Mouse (Mus musculus): ENCODE measurements around the gene Spag7.

The Spag7 gene

DNA sequence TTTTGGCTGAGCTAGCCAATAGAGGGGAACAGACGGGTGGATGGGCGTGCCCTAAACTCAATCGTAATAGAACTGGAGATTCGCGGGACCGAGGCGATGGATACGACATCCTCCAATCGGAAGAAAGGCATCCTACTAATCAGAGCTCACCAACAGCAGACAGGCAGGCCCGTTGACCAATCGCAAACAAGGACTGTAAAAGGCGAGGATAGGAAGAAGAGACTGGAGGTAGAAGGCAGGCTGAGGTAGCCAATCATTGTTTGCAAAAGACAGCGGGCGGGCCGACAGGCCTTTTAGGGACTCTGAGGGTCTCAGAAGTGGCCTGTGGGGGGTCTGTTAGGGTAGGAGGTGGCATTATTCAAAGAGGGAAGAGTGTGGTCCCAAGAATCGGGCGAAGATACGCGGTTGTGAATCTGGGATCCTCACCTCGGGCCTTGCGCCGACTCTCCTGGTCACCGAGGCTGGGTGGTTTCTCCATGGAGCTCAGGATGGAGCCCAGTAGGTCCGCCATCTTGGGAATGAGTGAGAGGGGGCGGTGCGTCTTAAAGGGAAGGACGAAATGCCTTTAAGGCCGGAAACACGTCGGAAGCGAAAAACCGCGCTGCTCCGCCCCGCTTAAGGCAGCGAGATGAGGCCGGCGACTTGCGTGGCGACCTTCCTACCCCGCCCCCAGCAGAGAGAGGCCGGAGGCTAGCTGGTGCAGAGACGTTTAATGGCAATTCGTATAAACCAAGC is at the start of gene Spag7:
Spag7 (minus strand) TSS at position 646 of the 735 bp plus-strand sequence.
- in situ Hi-C loops (cut with MboI; ENCODE audit: unreplicated experiment in 2 of 2): loop anchor here in 1 of 2 experiments (25.0 kb wide), 1 partner anchor 1257 kb away; the partner anchor contains the start of gene Kdm6b

DNA sequence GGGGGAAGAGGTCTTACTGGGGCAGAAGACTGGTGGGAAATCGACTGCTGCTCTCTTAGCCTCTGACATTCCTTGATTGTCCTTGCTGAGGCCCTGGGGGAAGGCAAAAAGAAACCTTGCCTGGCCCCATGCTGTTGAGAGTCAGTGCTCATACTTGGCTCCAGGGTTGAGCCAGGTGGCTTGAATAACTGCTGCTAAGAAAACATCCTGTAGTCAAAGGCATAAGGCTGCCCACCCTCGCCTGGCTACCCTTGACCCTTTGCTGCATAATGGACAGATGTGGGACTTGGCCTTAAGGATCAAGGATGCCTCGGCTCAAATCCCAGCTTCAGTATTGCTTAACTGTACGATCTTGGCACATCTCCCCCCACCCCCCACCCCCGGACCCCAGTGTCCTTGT is 49.3 kb upstream of the Spag7 start:
- in situ Hi-C loops (cut with MboI; ENCODE audit: unreplicated experiment in 2 of 2): no loop called here

DNA sequence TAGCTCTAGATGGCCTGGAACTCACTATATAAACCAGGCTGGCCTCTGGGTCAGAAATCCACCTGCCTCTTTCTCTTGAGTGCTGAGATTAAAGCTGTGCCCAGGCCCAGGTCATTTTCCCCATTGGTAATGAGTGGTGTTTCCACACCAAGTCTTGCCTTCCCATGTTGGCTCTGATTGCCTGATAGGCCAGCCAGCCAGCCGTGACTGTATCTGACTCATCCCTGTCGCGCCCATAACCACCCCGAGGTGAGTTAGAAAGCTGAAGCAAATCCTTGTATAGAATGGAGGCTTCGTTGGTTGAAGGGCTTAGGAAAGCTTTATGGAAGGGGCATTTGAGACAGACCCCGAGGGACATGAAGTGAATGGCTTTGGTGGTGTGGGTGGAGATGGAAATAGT is 46.6 kb upstream of the Spag7 start:
- in situ Hi-C loops (cut with MboI; ENCODE audit: unreplicated experiment in 2 of 2): no loop called here

DNA sequence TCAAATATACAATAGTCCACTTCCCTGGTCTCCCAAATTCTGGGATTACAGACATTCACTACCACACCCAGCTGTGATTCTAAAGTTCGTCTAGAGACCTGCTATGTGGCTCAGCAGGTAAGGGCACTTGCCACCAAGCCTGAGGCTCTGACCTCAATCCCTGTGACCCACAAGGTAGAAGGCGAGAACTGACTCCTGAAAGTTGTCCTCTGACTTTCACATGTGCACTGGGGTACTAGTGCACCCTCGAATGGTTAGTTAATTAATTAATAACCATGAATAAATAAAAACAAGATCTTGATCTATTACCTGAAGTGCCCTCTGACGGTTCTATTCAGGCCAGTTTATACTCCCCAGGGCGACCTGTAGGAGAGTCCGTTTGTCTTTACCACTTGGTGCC is 44.0 kb upstream of the Spag7 start:
- in situ Hi-C loops (cut with MboI; ENCODE audit: unreplicated experiment in 2 of 2): no loop called here

DNA sequence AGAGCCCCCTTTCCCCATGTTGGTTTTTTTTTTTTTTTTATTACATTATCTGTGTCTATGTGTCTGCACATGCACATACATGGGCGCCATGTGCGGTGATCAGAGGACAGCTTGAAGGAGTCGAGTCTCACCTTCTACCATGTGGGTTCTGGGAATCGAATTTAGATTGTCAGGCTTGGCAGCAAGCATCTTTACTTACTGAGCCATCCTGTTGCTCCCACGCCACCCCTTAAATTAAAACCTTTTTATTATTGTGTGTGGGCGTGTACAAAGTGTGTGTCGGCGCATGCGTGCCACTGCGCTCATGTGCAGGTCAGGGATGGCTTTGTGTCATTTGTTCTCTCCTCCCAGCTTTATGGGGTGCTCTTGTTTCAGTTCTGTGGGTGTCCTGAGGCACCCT is 41.8 kb upstream of the Spag7 start:
- in situ Hi-C loops (cut with MboI; ENCODE audit: unreplicated experiment in 2 of 2): no loop called here

DNA sequence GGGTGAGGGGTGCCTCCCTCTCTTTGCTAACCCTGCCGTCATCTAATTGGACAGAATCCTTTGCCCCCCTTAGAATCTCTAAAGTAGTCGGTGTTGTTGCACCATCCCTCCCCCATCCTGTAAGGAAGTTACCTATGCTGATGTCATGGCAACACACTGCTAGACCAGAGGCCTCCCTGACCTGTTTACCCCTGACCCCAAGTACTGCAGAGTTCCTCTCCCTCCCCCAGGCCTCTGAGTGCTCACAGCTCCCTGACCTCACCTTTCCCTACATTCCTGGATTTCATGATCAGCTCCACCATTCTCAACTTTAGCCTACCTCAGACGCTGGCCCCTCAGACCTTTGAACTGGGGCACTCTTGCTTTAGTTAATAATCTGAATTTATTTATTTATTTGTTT is 36.9 kb upstream of the Spag7 start:
- in situ Hi-C loops (cut with MboI; ENCODE audit: unreplicated experiment in 2 of 2): no loop called here

DNA sequence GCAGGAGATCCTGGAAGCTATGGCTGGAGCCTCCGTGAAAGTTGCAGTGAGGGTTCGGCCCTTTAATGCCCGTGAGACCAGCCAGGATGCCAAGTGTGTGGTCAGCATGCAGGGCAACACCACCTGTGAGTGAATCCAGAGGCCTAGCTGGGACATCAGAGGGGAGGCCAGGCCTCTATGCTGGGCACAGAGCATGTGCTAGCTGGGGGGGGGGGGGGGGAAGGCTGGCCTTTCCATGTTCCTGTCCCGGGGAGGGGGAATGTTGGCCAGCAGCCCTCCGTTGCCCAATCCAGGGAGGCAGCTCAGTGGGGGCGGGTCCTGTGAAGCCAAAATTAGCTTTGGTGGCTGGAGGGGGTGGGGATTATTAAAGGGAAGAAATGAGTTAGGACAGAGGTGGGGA is 33.6 kb upstream of the Spag7 start:
- in situ Hi-C loops (cut with MboI; ENCODE audit: unreplicated experiment in 2 of 2): no loop called here

DNA sequence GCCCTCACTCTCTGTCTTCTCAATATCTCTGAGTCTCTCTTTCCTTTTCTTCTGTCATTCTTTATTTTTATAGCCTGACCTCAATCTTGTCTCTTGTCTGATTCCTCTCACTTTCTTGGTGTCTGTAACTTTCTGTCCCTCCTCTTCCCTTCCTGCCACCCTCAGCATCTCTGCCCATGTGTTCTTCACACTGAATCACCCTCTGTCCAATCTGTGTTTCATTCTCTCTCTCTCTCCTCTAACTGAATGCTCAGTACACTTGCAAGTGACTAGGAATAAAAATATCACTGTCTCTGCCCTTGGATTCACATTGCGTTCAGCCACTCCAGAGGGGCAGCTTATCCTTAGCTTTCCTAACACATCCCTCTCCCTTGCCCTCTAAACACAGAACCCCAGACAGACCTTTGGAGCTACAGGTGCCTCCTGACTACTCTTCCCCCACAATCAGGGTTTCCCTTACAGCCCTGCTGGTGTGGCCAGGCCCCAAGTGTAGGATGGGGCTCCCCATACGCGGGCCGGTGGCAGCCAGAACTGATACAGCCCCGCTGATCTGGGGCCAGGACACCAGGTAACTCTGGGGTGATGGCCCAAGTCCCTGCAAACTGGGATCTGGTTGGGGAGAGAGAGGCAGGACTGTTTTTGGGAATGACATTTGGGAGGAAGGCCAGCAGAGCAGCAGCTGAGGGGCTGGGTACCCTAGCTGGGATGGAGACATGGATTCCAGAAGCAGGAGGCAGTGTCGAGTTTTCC is 32.9 kb upstream of the Spag7 start:
- in situ Hi-C loops (cut with MboI; ENCODE audit: unreplicated experiment in 2 of 2): no loop called here

DNA sequence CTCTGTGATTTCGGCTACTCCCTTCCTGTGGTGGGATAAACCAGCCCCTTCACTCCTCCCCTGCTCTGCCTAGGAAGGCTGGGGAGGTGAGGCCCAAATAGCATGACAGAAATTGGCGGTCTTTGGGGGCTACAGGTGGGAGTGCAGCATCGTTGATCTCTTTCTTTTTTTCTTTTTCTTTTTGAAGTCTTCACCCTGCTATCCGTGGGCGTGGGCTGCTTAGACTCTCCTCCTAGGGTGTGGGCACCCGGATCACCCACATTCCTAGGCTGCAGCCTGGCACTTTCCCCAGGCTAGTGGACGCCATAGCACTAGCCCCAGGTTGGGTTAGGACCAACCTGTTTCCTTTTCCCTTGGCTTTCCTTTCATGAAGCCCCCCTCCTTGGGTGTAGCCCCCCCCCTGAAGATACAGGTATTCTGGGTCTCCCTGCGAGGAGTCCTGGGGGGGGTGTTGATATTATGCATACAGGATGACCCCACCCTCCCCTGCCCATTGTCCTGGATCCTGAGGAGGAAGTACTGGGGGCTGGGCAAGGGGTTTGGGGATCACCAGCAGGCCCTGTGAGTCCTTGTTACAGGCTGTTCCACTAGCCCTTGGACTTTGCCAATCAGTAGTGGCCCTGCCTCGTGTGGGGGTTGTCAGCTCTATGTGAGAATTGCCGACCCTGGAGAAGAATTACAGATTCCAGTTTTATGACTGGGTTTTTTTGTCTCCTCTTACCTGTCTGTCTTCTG is 32.2 kb upstream of the Spag7 start:
- in situ Hi-C loops (cut with MboI; ENCODE audit: unreplicated experiment in 2 of 2): no loop called here

DNA sequence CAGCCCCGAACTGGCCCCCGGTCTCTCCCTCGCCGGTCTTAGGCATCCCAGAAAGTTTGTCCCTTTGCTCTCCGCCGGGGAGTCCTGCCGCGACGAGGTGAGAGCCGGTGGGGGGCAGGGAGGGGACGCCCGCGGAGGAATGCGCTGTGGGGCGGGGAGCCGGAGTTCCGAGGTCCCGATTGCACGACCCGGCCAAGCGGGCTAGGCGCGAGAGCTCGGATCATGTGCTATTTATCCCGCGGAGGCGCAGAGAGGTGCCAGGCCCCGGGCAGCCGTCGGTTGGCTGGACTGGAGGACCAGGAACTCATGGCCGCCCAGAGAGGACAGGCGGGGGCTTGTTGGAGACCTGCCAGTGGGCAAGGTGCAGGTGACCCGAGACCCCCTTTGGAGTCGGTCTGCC is 31.4 kb upstream of the Spag7 start:
- in situ Hi-C loops (cut with MboI; ENCODE audit: unreplicated experiment in 2 of 2): no loop called here

DNA sequence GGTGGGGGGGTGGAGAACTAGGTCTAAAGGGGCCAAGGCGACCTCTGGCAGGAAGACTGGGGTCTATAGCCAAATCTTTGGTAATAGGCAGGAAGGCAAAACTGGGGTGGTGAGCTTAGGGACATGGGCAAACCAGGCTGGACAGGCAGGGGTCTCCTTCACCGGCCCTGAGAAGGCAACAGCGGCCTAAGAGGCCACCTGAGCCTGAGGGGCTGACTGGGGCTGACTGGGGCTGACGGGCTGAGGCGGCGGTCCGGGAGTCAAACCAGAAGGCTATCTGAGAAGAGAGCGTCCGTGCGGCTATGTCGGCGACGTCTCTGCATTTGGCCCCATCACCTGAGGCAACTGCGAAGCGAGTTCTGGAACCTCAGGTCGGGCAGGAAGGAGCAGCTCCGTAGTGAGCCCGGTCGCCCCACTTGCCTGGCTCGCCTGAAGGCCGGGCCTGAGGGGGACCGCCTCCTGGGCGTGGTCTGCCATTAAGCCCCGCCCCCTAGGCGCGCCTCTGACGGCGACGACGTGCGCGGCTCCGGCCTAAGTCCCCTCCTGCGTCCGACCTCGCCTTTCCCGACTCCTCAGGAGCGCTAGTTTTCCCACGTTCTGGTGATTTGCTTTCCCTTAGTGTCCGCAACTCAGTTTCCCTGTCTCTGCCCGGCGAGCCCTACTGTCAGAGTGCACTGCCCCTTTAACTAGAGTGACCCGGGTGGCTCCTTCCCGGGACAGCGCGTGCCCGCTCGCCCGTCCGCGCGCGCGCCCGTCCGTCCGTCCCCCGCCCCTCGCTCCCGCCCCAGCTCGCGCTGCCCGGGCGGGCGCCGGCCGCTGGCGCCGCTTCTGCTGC is 30.7 kb upstream of the Spag7 start, which contains the start of the genes Inca1 and Kif1c:
Inca1 (minus strand) TSS at position 434 of the 835 bp plus-strand sequence.
Kif1c (plus strand) TSS at position 827 of the 835 bp plus-strand sequence.
- in situ Hi-C loops (cut with MboI; ENCODE audit: unreplicated experiment in 2 of 2): no loop called here

DNA sequence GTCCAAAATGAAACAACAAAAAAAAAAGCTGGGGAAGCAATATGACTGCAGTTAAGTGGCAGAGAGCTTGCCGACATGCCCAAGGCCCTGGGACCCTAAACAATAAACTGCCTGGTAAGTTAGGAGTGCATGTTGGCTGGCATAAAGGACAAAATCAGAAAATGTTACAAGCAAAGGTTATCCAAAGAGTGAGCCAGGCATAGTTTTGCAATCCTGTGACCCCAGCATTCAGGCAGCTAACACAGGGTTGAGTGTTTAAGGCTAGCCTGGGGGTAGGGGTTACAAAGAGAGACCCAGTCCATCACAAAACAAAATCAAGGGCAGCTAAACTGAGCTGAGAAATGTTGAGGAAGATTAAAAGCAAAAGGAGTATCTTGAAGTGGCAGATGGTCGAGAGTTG is 29.8 kb upstream of the Spag7 start:
- in situ Hi-C loops (cut with MboI; ENCODE audit: unreplicated experiment in 2 of 2): no loop called here

DNA sequence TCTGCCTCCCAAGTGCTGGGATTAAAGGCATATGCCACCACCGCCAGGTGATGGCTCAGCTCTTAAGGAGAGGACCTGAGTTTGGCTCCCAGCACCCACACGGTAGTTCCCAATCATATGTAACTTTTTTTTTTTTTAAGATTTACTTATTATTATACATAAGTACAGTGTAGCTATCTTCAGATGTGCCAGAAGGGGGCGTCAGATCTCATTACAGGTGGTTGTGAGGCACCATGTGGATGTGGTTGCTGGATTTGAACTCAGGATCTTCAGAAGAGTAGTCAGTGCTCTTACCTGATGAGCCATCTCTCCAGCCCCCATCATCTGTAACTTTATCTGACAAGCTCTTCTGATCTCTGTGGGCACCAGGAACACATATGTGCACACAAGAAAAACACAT is 28.2 kb upstream of the Spag7 start:
- in situ Hi-C loops (cut with MboI; ENCODE audit: unreplicated experiment in 2 of 2): no loop called here

DNA sequence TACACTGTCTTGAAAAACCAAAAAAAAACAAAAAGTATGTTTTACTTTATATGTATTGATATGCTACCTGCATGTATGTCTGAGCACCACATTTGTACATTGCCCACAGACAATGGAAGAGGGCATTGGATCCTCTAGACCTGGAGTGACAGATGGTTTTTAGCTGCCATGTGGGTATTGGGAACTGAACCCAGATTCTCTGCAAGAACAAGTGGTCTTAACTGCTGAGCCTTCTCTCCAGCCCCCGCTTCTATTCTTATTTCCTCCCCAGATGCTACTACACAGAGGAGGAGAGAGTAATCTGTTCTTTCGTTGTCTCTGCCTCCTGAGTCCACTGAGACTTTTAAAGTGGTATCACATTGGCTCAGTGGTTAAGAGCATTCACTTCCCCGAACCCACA is 24.3 kb upstream of the Spag7 start:
- in situ Hi-C loops (cut with MboI; ENCODE audit: unreplicated experiment in 2 of 2): no loop called here

DNA sequence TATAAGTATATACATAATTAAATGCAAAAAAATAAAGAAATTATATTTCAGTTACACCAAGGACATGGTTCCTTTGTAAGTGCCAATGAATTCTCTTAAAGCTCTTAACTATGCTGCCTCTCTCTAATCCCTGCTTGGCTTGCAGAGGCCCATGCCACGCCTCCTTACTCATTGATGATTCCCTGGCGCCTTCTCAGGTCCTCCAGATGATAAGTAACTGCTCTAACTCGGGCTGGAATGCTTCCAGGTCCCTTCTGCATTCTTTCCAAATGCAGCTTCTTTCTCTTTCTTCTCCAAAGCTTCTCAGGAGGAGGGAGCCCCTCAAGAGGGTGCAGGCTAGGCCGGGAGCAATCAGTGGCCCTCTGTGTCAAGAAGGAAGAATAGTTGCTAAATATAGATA is 20.4 kb upstream of the Spag7 start:
- in situ Hi-C loops (cut with MboI; ENCODE audit: unreplicated experiment in 2 of 2): loop anchor here in 1 of 2 experiments (5.0 to 10.0 kb wide), 2 partner anchors 55 to 68 kb away; partner anchors contain the start of gene Gp1ba

DNA sequence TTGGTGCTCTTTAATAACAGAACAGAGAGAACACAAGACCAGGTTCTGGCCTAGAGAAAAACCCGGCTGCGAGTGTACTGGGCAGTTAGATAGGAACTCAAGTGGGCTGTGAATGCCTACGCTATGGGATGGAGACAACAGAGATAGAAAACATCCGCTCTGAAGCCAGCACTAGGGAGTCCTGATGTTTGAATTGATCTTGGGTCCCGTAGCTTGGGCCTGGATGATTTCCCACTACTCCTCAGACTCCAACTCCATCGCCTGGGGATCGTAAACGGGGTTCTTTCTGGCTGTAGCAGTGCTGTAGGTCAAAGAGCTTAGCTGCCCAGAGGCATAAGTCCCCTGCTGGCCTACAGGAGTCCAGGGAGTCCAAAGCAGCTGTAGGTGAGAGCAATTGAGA is 19.2 kb upstream of the Spag7 start:
- in situ Hi-C loops (cut with MboI; ENCODE audit: unreplicated experiment in 2 of 2): loop anchor here in 1 of 2 experiments (5.0 to 10.0 kb wide), 2 partner anchors 54 to 69 kb away; partner anchors contain the start of gene Gp1ba

DNA sequence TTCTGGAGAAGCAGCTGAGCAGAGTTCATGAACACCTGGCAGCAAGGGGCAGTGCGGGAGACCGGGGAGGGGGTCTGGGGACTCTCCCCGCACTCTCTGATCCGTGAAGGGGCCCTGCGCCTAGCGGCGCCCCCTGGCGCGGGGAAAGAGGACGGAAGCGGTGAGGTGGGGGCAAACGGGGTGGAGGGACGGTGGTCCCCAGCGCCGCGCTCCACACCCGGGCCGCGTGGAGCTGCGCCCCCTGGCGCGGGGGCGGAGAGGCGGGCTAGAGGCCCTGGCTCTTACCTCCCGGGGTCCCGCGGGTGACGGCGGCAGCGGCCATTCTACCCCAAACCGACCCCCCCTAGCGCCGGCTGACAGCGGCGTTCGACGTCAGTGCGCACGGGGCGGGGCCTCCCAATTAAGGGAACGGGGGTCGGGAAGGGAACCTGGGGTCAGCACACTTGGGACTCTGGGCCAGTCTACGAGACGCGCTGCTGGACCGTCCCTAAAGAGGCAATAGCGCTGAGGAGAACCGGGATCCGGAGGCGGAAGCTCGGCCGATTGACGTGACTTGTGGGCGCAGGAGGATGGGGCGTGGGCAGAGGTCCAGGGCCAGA is 18.5 kb upstream of the Spag7 start, which contains the start of gene Camta2:
Camta2 (minus strand) TSS at position 505 of the 599 bp plus-strand sequence.
- in situ Hi-C loops (cut with MboI; ENCODE audit: unreplicated experiment in 2 of 2): loop anchor here in 1 of 2 experiments (5.0 to 10.0 kb wide), 2 partner anchors 53 to 70 kb away; partner anchors contain the start of gene Gp1ba

DNA sequence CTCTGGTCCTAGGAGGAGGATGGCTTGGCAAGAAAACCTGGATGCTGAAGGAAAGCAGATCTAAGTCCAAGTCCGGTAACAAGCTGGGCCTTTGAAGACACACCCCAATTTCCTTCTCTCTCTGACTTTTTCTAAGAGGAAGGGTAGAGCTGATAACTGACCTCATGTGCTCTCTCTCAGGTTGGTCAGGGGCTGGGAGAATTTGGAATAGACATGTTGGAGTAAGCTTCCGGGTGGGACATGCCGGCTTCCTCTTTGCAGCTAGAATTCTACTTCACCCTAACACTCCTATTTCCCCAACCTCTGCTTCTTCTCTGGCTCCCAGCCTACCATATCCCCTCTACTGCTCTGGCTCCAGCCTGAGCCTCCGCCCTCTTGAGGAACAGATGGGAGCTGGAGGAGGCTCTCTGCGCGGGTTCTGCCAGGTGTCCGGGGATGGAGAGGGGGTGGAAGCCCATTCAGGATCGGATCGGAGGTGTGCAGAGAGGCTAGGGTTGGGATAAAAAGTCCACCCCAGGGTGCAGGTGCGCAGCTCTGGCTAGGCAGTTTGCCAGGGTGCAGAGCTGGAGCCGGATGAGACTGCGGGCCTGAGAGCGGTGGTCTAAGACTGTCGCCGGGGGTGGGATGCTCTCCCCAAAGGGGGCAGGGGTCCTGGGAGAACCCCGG is 17.8 kb upstream of the Spag7 start:
- in situ Hi-C loops (cut with MboI; ENCODE audit: unreplicated experiment in 2 of 2): loop anchor here in 1 of 2 experiments (5.0 to 10.0 kb wide), 2 partner anchors 52 to 70 kb away; partner anchors contain the start of gene Gp1ba

DNA sequence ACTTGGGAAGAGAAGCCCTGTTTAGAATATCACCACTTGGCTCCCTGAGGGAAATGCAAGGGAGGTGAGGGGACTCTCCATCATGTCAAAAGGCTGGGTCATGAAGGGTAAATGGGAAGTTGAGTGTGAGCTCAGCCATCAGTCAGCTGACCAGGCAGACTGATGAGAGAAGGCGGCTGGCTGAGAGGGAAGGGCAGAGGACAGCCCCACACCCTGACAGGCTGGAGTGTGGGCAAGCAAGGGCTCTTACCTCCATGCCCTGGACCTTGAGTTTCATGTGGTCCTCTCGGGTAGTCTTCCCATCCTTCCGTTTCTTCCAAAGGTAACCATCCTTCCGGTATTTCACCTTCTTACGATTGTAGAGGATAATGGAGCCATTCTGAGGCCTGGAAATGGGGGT is 14.4 kb upstream of the Spag7 start:
- in situ Hi-C loops (cut with MboI; ENCODE audit: unreplicated experiment in 2 of 2): loop anchor here in 1 of 2 experiments (10.0 kb wide), 1 partner anchor 49 kb away; the partner anchor contains the start of gene Gp1ba

Data from v-Abl transformed pro-B cells (cell line).